Mouse (Mus musculus) T-helper 2 cell (primary cell): ENCODE measurements at regions not wholly inside any gene's neighbourhood (a gene's known extent, or its start where the extent isn't known, plus 50 kb on each side); places are given as distances from the start of the nearest gene placed in this dataset.

Experiments used
- in situ Hi-C: fragments of 300-600 bp; cut with MboI, MseI; formaldehyde crosslinking; loops from one replicate; pipeline ENCODE4 v1.15.1; 2025; ENCODE audit warnings: high pct_unique_total_duplicates

- in situ Hi-C loops: no loop called here
Observed at GRCm38 (mm10) chr1:183622341-183622740, 204.3 kb downstream of the Hhipl2 start.

- in situ Hi-C loops: no loop called here
Observed at GRCm38 (mm10) chr1:183624266-183624665, 206.3 kb downstream of the Hhipl2 start.

GRCm38 (mm10) chr1:183633810-183634209 lies 215.8 kb downstream of the Hhipl2 start:
- in situ Hi-C loops: no loop called here

GRCm38 (mm10) chr1:183634836-183635235 lies 216.8 kb downstream of the Hhipl2 start:
- in situ Hi-C loops: no loop called here

- in situ Hi-C loops: no loop called here
Observed at GRCm38 (mm10) chr1:183637214-183637613, 219.2 kb downstream of the Hhipl2 start.

GRCm38 (mm10) chr1:183639332-183639731 lies 221.3 kb downstream of the Hhipl2 start:
- in situ Hi-C loops: no loop called here

- in situ Hi-C loops: loop anchor here (10.0 kb wide), 1 partner anchor 904 kb away; no protein-coding TSS in a partner anchor
Observed at GRCm38 (mm10) chr1:183640568-183640967, 222.6 kb downstream of the Hhipl2 start.

GRCm38 (mm10) chr1:183644001-183644400 lies 226.0 kb downstream of the Hhipl2 start:
- in situ Hi-C loops: loop anchor here (10.0 kb wide), 1 partner anchor 901 kb away; no protein-coding TSS in a partner anchor

GRCm38 (mm10) chr1:183653878-183654277 lies 235.9 kb downstream of the Hhipl2 start:
- in situ Hi-C loops: no loop called here

GRCm38 (mm10) chr1:183657043-183657442 lies 239.0 kb downstream of the Hhipl2 start:
- in situ Hi-C loops: no loop called here

- in situ Hi-C loops: no loop called here
Observed at GRCm38 (mm10) chr1:183660541-183660940, 242.5 kb downstream of the Hhipl2 start.

GRCm38 (mm10) chr1:183662369-183663043 lies 244.5 kb downstream of the Hhipl2 start:
- in situ Hi-C loops: no loop called here

GRCm38 (mm10) chr1:183669271-183669670 lies 251.3 kb downstream of the Hhipl2 start:
- in situ Hi-C loops: no loop called here

GRCm38 (mm10) chr1:183669674-183670073 lies 251.7 kb downstream of the Hhipl2 start:
- in situ Hi-C loops: no loop called here

- in situ Hi-C loops: no loop called here
Observed at GRCm38 (mm10) chr1:183670542-183670941, 252.5 kb downstream of the Hhipl2 start.

- in situ Hi-C loops: no loop called here
Observed at GRCm38 (mm10) chr1:183671541-183671940, 253.5 kb downstream of the Hhipl2 start.

- in situ Hi-C loops: no loop called here
Observed at GRCm38 (mm10) chr1:183672521-183672920, 254.5 kb downstream of the Hhipl2 start.

- in situ Hi-C loops: no loop called here
Observed at GRCm38 (mm10) chr1:183677585-183677984, 259.6 kb downstream of the Hhipl2 start.

- in situ Hi-C loops: no loop called here
Observed at GRCm38 (mm10) chr1:183679949-183680348, 261.9 kb downstream of the Hhipl2 start.

- in situ Hi-C loops: no loop called here
Observed at GRCm38 (mm10) chr1:183686056-183686455, 268.0 kb downstream of the Hhipl2 start.

- in situ Hi-C loops: no loop called here
Observed at GRCm38 (mm10) chr1:183692756-183693155, 274.7 kb downstream of the Hhipl2 start.

- in situ Hi-C loops: no loop called here
Observed at GRCm38 (mm10) chr1:183699284-183699683, 281.3 kb downstream of the Hhipl2 start.

GRCm38 (mm10) chr1:183702888-183703287 lies 284.9 kb downstream of the Hhipl2 start:
- in situ Hi-C loops: no loop called here

GRCm38 (mm10) chr1:183712895-183713294 lies 294.9 kb downstream of the Hhipl2 start:
- in situ Hi-C loops: no loop called here
